Mouse (Mus musculus): ENCODE measurements around the gene Adam11.
"Not testable (repeated sequence)": the region's sequence is repeated elsewhere in the genome, so short reads cannot be mapped to it uniquely, and the experiment has no call there.

The Adam11 gene

GRCm38 (mm10) chr11:102761309-102762210 lies at the start of gene Adam11:
TSS of gene Adam11 (plus strand) at chr11:102761439.
- DNase-seq: no peak

DNA sequence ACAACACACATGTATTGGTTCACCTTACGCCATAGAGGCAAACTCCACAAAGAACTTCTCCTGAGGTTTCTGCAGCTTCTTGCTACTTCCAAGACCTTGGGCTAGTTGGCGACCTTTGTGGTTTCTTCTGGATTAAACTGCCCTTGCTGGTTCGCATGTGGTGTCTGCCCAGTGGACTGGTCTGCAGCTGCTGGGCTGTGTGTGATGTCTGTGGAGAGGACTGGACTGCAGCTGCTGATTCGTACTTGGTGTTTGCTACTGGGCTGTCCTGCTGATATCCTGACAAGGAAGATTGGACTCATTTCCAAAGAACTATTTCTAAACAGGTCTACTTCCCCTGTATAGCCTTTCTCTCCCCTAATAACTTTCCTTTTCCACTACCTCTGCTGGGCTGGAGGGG lies 48.8 kb upstream of the Adam11 start:
- DNase-seq: no peak

GRCm38 (mm10) chr11:102714578-102714977 lies 46.7 kb upstream of the Adam11 start:
- DNase-seq: not testable (repeated sequence)

- DNase-seq: no peak
Measured at GRCm38 (mm10) chr11:102716135-102716534, 45.1 kb upstream of the Adam11 start.

GRCm38 (mm10) chr11:102725574-102725973 lies 35.7 kb upstream of the Adam11 start:
- peak; percentile 8 for DNase-seq

DNA sequence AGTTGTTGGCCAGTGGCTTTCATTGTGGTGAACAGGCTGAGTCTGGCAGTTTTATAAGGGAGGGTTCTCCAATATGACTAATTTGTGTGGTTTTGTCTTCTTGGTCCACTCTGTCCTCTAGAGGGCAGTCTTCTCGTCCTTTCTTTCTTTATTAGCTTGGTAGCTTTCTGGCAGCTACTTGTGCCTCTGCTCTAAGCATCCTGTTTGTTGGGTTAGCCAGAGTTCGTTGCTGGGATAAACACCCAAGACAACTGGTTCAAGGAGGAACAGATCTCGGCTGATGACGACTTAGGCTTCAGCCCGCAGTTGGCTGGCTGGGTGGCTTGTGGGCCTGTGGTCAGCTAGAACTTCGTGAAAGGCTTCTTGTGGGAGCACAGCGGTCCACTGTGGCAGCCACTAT lies 32.6 kb upstream of the Adam11 start:
- peak; percentile 14 for DNase-seq

GRCm38 (mm10) chr11:102729835-102730234 lies 31.4 kb upstream of the Adam11 start:
- no peak for DNase-seq

GRCm38 (mm10) chr11:102731366-102731765 lies 29.9 kb upstream of the Adam11 start:
- DNase-seq: no peak

DNA sequence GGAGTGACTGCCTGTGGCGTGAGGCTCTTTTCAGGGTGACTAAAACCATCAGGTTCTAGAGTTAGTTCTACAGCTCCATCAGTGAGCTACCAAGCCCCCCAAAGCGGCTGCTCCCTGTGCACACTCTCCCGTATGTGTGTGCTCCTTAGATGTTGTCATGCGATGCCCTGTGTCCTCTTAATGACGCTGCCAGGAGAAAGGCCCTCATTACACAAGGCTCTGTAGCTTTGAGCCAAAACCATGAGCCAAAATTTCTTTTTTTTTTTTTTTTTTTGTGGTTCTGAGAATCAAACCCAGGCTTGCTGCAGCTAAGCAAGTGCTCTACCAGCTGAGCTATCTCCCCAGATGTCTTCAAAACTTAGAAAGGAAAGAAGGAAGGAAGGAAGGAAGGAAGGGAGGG lies 28.1 kb upstream of the Adam11 start:
- DNase-seq: no peak

DNA sequence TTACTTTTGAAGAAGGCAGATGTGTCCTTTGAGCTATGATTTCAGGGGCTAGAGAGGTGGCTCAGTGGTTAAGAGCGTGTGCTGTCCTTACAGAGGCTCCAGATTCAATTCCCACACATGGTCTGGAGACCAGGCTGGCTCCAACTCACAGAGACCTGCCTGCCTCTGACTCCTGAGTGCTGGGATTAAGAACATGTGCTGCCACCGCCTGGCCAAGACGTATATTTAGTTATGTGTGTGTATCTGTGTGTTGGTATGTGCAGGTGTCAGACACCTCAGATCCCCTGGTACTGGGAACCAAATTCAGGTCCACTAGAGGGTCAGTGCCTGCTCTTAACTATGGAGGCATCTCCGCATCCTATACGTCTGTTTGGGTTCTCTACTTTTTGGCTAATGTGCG lies 26.3 kb upstream of the Adam11 start:
- DNase-seq: no peak

DNA sequence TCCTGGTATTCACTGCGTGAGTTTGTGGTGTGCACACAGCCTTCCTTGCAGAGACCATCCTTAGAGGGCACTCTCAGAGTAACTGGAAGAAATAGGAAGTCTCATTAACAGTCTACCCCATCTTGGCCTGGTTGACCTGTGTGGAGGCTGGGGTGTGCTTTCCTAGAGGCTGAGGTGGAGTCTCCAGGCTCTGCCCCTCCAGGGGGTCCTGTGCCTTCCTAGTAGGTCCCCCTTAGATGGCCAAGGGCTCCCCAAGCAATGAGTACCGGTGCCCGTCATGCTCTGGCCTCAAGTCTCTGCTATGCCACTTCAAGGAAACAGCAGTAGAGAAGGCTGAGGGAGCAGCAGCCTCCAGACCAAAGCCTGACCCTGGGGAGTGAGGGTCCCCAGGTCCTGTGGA lies 23.2 kb upstream of the Adam11 start:
- no peak for DNase-seq

DNA sequence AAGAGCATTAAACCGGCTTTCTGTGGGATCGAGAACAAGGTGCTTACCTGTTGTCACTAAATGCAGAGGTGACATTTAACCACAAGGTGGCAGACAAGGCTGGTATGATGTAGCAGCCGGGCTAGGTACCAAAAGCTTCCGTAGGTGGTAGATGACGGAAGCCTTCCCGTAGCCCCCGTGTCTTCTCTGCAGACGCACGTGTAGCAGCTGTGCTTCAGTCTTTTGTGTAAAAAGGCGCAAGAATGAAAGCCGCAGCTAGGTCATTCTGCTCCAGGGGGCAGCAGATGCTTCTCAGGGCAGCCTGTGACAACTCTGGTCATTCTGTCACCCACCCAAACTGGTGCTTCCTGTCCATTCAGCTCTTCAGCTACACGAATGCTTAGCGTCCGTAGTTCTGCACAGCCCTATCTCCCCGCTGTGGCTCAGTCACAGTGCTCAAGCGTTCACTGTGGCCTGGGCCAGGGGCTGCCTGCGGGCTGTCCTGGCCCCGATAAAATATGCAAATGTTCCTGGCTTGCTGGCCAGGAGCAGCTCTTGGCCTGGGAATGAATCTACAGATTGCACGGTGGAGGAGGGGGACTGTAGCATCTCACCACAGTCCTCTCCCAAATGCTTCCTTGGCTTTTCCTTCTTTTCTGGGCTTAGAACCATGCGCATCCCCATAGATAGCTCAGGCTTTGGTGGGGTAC lies 21.8 kb upstream of the Adam11 start:
- DNase-seq: peak; percentile 42

GRCm38 (mm10) chr11:102740634-102741033 lies 20.6 kb upstream of the Adam11 start:
- DNase-seq: no peak

DNA sequence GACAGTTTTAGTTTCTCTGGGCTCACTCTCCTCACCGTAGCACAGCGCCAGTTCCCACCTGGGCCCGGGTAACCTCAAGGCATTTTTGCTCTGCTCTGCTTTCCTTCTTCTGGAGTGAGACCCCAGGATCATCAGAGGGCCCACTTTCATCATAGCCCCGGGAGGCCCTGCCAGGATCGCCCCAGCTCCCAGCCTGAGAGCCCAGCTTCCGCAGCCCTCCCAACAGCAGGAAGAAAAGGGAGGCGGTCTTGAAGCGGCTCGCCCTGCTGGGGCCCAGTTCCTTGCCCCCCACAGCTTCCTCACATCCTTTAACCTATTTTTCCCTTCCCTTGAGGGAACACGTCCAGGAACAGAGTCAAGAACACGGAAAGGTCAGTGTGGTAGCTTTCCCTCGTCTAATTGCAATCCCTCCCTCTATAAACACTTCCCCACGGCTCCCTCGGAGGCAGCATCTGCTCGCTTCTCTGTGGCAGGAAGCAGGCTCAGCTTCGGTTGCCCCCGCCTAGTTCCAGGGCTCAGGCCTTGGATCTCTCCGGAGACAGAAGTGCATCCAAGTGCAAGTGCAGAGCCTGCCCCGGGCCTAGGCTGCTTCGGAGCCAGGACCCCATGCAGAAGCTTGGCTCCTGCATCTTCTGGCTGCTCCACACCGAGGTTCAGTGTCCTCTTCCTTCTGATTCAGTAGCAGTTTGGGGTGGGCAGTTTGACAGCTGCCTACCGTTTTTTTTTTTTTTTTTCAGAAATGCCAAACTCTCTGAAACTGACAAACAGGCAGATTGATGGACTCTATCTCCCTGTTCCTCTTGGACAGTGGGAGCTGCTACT lies 19.9 kb upstream of the Adam11 start:
- no peak for DNase-seq

- no peak for DNase-seq
Measured at GRCm38 (mm10) chr11:102742066-102742465, 19.2 kb upstream of the Adam11 start.

DNA sequence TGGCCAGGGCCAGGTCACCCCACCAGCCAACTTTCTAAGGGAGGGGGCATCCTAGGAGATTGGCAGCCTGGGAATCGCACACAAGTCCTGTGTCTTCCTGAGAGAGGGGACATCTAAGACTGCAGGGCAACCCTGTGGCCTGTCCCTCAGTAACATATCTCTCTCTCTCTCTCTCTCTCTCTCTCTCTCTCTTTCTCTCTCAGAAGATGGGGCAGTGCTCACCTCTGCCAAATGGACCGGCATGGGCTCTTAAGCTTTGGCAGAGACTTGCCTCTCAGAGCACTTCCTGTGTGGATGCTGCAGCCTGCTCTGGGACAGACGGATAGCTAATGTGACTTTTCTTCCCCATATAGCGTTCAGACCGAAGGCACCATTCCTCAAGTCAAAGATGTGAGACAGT lies 18.4 kb upstream of the Adam11 start:
- DNase-seq: no peak

DNA sequence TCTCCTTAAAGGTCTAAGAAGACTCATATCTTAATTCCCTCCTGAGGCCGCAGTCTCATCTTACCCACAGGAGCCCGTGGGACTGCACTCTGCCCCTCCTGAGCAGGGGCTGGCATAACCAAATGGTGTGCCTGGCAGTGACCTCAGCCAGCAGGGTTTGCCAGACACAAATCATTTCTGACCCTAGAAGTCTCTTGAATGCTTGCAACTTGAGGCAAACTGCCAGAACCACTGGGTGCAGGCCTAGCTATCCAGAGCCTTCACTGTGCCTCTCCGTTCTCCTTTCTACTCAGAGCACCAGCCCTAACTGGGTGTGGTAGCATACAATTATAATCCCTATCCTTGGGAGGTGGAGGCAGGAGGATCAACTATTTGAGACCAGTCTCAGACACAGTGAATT lies 16.5 kb upstream of the Adam11 start:
- DNase-seq: no peak

DNA sequence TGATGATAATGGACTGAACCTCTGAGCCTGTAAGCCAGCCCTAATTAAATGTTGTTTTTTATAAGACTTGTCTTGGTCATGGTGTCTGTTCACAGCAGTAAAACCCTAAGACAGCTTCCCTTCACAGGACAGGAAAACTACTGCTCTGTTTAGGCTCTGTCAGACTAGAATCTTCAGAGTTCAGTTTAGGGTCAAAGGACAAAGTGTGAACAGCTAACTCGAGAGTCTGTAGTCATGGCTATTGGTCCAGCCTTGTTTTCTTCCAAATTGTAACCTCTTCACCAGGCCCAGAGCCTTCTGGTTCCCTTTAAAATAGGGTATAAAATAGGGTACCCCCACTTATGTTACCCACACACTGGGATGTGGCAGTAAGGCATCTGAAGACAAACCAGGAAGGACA lies 13.4 kb upstream of the Adam11 start:
- DNase-seq: no peak

DNA sequence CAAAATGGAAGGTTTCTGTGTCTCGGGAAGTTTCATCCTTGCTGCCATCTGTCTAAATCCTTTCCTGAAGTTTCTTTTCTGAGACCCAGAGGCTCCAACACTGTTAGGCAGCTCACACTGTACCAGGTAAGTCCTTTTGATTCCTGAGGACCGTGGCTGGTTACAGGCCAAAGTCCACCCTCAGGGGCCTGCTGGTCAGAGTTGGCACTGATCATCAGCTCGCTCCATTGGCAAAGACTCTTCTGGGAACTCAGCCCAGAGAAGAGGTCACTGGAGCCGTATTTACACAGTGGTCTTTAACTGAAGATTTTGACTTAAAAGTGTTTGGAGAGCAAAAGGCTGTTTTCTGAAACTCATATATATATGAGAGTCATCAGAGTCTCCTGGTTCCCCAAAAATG lies 12.9 kb upstream of the Adam11 start:
- peak; percentile 80 for DNase-seq

DNA sequence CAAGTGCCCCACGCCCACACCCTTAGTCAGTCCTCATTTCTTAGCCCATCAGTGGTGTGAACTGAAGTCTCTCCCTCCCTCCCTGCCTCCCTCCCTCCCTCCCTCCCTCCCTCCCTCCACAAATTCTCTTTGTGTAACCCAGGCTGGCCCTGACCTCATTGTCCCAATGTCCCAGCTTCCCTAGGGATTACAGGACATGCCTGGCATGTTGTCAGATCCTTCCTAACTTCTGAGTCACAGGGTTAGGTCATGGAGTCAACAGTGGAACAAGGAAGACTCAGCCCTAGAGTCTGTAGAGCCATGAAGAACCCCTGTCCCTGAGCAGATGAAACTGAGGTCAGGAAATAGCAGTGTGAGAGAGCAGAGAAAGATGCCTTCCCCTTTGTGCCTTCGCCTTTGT lies 11.5 kb upstream of the Adam11 start:
- no peak for DNase-seq

- no peak for DNase-seq
Measured at GRCm38 (mm10) chr11:102752896-102753590, 8.2 kb upstream of the Adam11 start.

GRCm38 (mm10) chr11:102753591-102754324 lies 7.5 kb upstream of the Adam11 start:
- DNase-seq: no peak
